Mouse (Mus musculus) thymus, adult 2 months (tissue): ENCODE results near the gene Top2b.

Source experiments
- CTCF ChIP-seq: fragments of 200-500 bp; IDR thresholded peaks from 2 replicates; pipeline ENCODE4 v1.5.1; 2012; ENCODE audit warnings: mild to moderate bottlenecking, control low read depth, low read length, moderate library complexity, borderline replicate concordance; ENCODE audit not compliant: control insufficient read depth, poor library complexity, insufficient read depth; ENCODE audit errors: extremely low read depth
- POLR2A ChIP-seq: fragments of 200-500 bp; IDR thresholded peaks from 2 replicates; pipeline ENCODE4 v1.6.1; 2012; ENCODE audit warnings: mild to moderate bottlenecking, low read length, control low read depth, moderate library complexity; ENCODE audit not compliant: control insufficient read depth, poor library complexity, insufficient read depth; ENCODE audit errors: extremely low read depth

- no peak for TF ChIP-seq CTCF
- no peak for TF ChIP-seq POLR2A
These were observed 113.8 kb downstream of the Top2b start for GRCm38 (mm10) chr14:16478606-16479323.
